Mouse (Mus musculus) embryonic facial prominence, embryonic 12.5 days (tissue): ENCODE data around the gene Zc3hc1. TPM values are rescaled to one million over a fixed set of nuclear protein-coding genes. Genes with fewer than 3 reads are reported as not detected.
"Not testable (repeated sequence)": the region's sequence is repeated elsewhere in the genome, so short reads cannot be mapped to it uniquely, and the experiment has no call there.

ENCODE experiments used
- ATAC-seq: fragments of 200-750 bp; cut with Nextera tagmentation; 2 replicates; pipeline ENCODE4 v1.8.0; 2017; ENCODE audit not compliant: insufficient number of reproducible peaks, insufficient read depth, low FRiP score, low TSS enrichment
- H3K27ac ChIP-seq: fragments of 300-500 bp; sonication (generic); 2 replicates; pipeline ENCODE4 v1.5.1; 2016; ENCODE audit warnings: mild to moderate bottlenecking
- H3K27me3 ChIP-seq: fragments of 300-500 bp; sonication (generic); 2 replicates; pipeline ENCODE4 v1.6.1; 2016; ENCODE audit warnings: mild to moderate bottlenecking, moderate library complexity
- H3K36me3 ChIP-seq: fragments of 300-500 bp; sonication (generic); 2 replicates; pipeline ENCODE4 v1.6.1; 2016; ENCODE audit warnings: mild to moderate bottlenecking
- H3K4me1 ChIP-seq: fragments of 300-500 bp; sonication (generic); 2 replicates; pipeline ENCODE4 v1.6.1; 2016
- H3K4me2 ChIP-seq: fragments of 300-500 bp; sonication (generic); replicated peaks from 2 replicates; pipeline ENCODE4 v1.6.1; 2016; ENCODE audit warnings: mild to moderate bottlenecking, moderate library complexity
- H3K4me3 ChIP-seq: fragments of 300-500 bp; sonication (generic); 2 replicates; pipeline ENCODE4 v1.5.1; 2016; ENCODE audit warnings: mild to moderate bottlenecking
- H3K9ac ChIP-seq: fragments of 300-500 bp; sonication (generic); 2 replicates; pipeline ENCODE4 v1.6.1; 2016; ENCODE audit warnings: mild to moderate bottlenecking, moderate library complexity
- H3K9me3 ChIP-seq: fragments of 300-500 bp; sonication (generic); 2 replicates; pipeline ENCODE4 v1.6.1; 2016; ENCODE audit warnings: mild to moderate bottlenecking, moderate library complexity
- WGBS: fragments of 180-500 bp; shearing (Covaris S2); methylation state at CpG from one replicate; pipeline ENCODE4 v1.1.7; 2016; 5-methylcytosine and 5-hydroxymethylcytosine counted together
- polyA plus RNA-seq: library from polyadenylated mRNA; unstranded; fragments of >200 nt; fragmentation: Nextera tagmentation; extraction: Ambion mirVana; gene quantifications from 2 replicates; pipeline ENCODE4 v1.2.1, GENCODE M21; 2016

The Zc3hc1 gene
- polyA plus RNA-seq, 1 experiment from 2014 or later: 75.0 TPM

DNA sequence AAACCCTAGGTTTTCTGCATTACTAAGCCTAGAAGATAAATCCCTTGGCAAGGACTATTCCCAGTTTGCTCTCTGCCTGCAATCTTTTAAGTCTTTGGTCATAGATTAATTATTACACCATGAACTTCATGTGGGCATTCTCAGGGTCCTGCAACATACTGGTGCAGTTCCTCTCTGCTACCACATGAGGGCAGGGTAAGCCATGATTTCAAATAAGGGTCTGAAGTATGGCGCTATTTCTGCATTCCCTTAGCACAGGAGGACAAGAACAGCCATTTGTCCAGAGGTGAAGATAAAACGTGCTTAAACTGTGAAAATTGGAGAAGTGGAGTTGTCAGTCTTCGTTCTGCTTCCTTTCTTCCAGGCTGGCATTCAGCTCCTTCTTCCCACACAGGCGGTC lies 12.6 kb upstream of the Zc3hc1 start:
- Histone ChIP-seq H3K4me1 (no peaks in the 10 kb centered on the region), H3K9me3 (no peaks in the 10 kb centered on the region), H3K36me3 (0 out of 2 replicates have a peak, but pooled peaks cover 6% of the 10 kb centered on the region), H3K4me2 (peak overlapping the region; percentile 48), H3K4me3 (peak overlapping the region; percentile 17), H3K27ac (no peak overlapping the region), H3K27me3 (no peaks in the 10 kb centered on the region), H3K9ac (no peak overlapping the region)
- 18% methylated on average over 4 of the region's 4 CpGs for WGBS
- ATAC-seq: no peak

DNA sequence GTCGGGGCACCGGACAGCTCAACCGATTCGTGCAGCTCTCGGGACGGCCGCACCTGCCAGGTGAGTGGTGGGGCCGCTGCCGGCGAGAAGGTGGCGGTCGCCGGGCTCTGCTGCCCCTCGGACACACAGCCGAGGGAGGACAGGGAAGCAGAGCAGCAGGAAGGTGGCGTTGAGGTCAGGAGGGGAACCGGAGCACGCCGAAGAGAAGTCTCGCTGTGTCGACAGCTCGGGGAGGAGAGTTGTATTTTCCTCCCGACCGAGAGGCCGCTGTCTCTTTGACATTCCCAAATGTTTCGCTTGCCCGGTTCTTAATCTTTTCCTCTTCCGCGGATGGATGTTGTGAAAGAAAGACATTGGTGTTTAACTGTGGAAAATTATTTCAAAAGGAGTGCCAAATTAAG lies 11.3 kb upstream of the Zc3hc1 start:
- Histone ChIP-seq H3K27ac (peak overlapping the region; percentile 91), H3K4me3 (peak overlapping the region; percentile 99), H3K9me3 (no peaks in the 10 kb centered on the region), H3K9ac (peak overlapping the region; percentile 96), H3K27me3 (no peaks in the 10 kb centered on the region), H3K36me3 (0 out of 2 replicates have a peak, but pooled peaks cover 6% of the 10 kb centered on the region), H3K4me1 (no peaks in the 10 kb centered on the region), H3K4me2 (peak overlapping the region; percentile 61)
- 1% methylated on average over 29 of the region's 29 CpGs for WGBS
- 0 out of 2 replicates have a peak, but pooled peaks have one; percentile 2 for ATAC-seq

DNA sequence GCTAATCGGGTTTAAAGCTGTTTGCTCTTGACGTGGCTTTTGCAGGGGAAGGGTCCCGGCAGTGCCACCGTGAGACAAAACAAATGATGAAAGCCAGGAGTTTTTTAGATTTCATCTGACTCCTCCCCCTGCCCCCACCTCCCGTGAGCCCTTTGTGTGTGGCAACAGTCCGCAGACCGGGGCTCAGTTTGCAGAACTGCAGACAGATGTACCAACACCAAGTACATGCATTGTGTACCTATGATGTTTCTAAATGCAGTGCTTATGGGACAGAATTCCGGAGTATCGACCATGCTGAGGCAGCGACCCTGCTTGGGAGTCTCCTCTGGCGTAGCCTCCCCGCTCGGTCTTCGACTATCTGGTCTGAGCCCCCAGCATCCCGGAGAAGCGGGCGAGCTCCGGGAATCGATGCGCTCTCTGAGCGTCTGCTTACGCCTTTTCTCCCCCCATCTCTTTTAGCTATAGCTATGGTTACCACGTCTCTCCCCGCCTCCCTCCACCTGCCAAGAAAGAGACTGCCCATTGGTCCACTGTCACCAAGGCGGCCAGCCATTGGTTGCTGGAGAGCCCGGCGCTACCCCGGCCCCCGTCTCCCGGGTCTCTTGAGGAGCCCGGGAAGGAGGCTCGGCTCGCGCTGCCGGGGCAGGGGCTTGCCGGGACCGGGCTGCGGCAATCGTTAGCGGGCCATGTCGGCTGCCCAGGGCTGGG lies 10.6 kb upstream of the Zc3hc1 start, which contains the start of gene Klhdc10:
Gene Klhdc10, plus strand, starts transcription at position 561 of the 708 bp plus-strand sequence.
- Histone ChIP-seq H3K4me1 (no peaks in the 10 kb centered on the region), H3K36me3 (no peaks in the 10 kb centered on the region), H3K9ac (peak within 1 kb of the TSS; percentile 96), H3K27me3 (no peaks in the 10 kb centered on the region), H3K27ac (peak within 1 kb of the TSS; percentile 95), H3K4me3 (peak within 1 kb of the TSS; percentile 99), H3K4me2 (peak within 1 kb of the TSS; percentile 61), H3K9me3 (no peaks in the 10 kb centered on the region)
- under 1% methylated on average over 41 of the region's 41 CpGs for WGBS
- peak; percentile 100 for ATAC-seq

DNA sequence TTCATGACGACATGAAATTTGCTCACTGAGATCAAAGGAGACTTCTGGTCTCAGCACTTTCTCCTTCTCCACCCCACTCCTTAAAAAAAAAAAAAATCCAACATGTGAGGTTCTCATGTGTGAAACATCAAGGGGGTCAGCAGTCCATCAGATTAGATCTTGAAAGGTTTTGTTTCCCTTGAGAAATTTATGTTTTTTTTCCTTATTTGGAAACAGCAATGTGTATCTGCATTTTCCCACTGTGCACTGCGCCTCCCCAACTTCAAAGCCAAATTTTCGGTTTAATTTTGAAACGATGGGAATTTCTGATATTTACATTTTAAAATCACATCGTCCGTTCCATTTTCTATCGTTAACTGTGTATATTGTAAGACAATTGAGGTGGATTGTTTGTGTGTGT lies 9.9 kb upstream of the Zc3hc1 start:
- no peaks in the 10 kb centered on the region for H3K27me3 ChIP-seq
- H3K4me2 ChIP-seq: peak overlapping the region; percentile 42
- H3K4me3 ChIP-seq: peak overlapping the region; percentile 99
- peak overlapping the region; percentile 49 for H3K9ac ChIP-seq
- no peaks in the 10 kb centered on the region for H3K36me3 ChIP-seq
- H3K9me3 ChIP-seq: no peaks in the 10 kb centered on the region
- H3K4me1 ChIP-seq: no peaks in the 10 kb centered on the region
- peak overlapping the region; percentile 95 for H3K27ac ChIP-seq
- 10% methylated on average over 7 of the region's 7 CpGs for WGBS
- no peak for ATAC-seq

DNA sequence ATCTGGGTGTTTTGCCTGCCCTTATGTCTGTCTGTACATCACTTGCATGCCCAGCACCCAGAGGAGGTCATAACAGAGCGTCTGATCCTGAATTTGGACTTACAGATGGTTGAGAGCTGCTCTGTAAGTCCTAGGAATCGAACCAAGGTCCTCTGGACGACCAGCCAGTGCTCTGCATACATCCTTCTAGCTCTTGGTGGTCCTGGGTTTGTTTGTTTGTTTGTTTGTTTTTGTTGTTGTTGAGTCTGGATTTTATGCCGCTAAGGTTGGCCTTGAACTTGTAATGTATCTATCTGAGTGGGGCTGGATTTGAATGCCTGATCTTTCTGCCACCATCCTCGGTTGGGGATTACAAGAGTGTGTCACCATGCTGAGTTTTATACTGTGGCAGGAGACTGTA lies 9.3 kb upstream of the Zc3hc1 start:
- Histone ChIP-seq H3K4me3 (no peak overlapping the region), H3K27me3 (no peaks in the 10 kb centered on the region), H3K9ac (no peak overlapping the region), H3K9me3 (no peaks in the 10 kb centered on the region), H3K36me3 (no peaks in the 10 kb centered on the region), H3K4me2 (no peak overlapping the region), H3K4me1 (no peaks in the 10 kb centered on the region), H3K27ac (peak overlapping the region; percentile 31; the same call in 1 of the 2 replicates)
- no peak for ATAC-seq
- WGBS: 84% methylated on average over 5 of the region's 5 CpGs

DNA sequence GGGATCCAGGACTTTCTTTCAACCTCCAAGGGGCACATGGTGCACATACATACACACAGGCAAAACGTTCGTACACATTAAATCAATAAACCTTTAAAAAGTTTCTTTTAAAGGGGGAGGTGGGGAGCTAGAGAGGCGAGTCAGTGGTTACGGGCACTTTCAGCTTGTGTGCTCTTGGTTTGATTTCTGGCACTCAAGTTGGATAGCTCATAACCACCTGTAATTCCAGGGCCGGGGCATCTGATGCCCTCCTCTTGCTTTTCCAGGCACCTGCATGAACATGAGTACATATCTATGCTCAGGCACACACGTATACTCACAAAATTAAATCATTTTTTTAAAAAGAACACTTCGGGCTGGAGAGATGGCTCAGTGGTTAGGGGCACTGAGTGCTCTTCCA lies 1.2 kb upstream of the Zc3hc1 start:
- Histone ChIP-seq H3K27ac (no peak overlapping the region), H3K9ac (no peak overlapping the region), H3K36me3 (peaks cover 5% of the 10 kb centered on the region), H3K4me2 (no peak overlapping the region), H3K27me3 (no peaks in the 10 kb centered on the region), H3K4me1 (0 out of 2 replicates have a peak, but pooled peaks cover 3% of the 10 kb centered on the region), H3K4me3 (no peak overlapping the region), H3K9me3 (no peaks in the 10 kb centered on the region)
- ATAC-seq: no peak
- 89% methylated on average over 7 of the region's 7 CpGs for WGBS

DNA sequence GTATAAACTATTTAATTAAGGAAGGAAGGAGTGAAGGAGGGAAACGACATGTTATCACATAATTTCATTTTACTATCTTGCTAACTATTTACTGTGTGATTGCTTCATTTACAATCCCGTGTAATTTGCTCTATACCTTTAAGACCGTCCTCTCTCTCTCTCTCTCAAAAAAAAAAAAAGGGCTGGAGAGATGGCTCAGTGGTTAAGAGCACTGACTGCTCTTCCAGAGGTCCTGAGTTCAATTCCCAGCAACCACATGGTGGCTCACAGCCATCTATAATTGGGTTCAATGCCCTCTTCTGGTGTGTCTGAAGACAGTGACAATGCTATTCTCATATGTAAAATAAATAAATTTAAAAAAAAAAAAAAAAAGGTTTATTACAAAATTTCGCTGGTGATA lies 557 bp downstream of the Zc3hc1 start:
- H3K27me3 ChIP-seq, H3K27ac ChIP-seq: not testable (repeated sequence)
- 27% methylated on average over 4 of the region's 4 CpGs for WGBS

DNA sequence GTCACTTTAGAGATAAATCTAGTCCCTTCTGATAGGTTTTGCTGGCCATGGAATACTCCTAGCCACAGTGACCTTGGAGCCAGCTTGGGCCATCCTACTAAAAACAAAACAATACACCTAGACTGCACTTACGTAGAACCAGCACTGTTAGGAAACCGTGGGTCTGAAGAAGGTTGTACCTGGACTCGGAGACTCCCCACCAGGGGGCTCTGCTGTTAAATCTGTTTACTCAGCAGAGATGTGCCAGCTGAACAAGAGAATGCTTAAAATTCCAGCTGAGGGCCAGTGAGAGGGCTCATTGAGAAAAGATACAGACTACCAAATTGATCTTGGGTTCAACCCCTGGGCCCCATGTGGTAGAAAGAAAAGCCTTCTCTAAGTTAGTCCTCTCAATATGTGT lies 9.7 kb downstream of the Zc3hc1 start:
- Histone ChIP-seq H3K9me3 (no peaks in the 10 kb centered on the region), H3K4me1 (no peaks in the 10 kb centered on the region), H3K4me3 (no peak overlapping the region), H3K27ac (no peak overlapping the region), H3K9ac (no peak overlapping the region), H3K27me3 (no peaks in the 10 kb centered on the region), H3K4me2 (no peak overlapping the region), H3K36me3 (peaks cover 83% of the 10 kb centered on the region)
- no peak for ATAC-seq
- 71% methylated on average over 3 of the region's 3 CpGs for WGBS

More for the DNA sequence above, 557 bp downstream of the Zc3hc1 start:
- Histone ChIP-seq H3K9ac (peak overlapping the region; percentile 72), H3K4me2 (peak overlapping the region; percentile 47), H3K4me3 (peak overlapping the region; percentile 74), H3K36me3 (peaks cover 23% of the 10 kb centered on the region)
- not testable (repeated sequence) for ATAC-seq, H3K9me3 ChIP-seq, H3K4me1 ChIP-seq

DNA sequence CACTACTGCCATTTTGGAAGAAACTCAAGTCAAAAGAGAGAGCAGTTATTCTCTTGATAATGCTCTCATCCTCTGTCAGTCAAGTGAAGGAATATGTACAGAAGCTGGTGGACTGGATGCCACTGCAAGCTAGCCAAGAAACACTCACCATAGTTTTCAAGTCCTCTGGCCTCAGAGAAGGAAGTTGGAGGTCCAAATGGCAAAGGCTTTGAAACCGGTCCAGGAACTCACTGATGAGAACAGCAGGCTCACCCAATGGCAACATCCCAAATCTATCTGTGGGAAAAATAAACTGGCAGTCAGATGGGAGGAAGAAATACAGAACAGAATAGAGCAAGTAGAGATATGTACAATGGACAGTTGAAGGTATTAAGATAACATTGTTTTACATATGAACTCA lies 15.0 kb downstream of the Zc3hc1 start:
- H3K9ac ChIP-seq: no peak overlapping the region
- H3K9me3 ChIP-seq: no peaks in the 10 kb centered on the region
- H3K27ac ChIP-seq: no peak overlapping the region
- H3K4me2 ChIP-seq: no peak overlapping the region
- no peak for ATAC-seq
- H3K4me1 ChIP-seq: no peaks in the 10 kb centered on the region
- WGBS: 84% methylated on average over 1 of the region's 1 CpGs
- H3K4me3 ChIP-seq: no peak overlapping the region
- no peaks in the 10 kb centered on the region for H3K27me3 ChIP-seq
- H3K36me3 ChIP-seq: peaks cover 87% of the 10 kb centered on the region

DNA sequence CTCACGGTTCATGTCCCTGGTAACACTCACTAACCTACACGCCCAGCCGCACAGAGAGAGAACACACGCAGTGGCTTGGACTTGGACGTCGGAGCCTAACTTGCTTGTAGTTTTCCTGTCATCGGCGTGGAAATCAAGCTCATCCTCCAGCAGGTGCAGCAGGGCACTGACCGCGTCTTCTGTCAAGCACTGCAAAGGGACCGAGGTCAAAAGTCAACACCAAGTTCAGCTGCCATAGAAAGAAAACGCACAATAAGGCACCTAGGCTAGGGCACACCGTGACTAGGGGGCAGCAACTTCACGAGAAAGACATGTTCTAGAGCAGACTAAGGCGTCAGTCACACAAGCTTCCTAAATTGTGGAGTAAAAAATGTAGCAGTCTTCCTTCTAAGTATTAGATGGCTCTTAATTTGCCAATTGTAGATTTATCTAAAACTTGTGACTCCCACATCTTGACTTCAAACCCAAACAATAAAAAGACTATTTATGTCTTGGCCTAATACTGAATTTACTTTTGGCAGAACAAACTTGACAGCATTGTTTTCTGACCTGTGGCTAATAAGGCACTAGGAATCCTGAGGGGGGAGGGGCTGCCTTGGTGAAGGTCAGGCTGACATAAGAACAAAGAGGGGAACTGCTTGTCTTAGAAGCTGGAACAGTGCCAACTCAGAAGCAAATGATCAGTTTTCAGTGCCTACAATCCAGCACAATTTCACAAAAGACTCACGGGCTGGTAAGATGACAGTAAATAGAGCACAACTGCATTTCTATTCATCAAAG lies 15.9 kb downstream of the Zc3hc1 start:
- peaks cover 90% of the 10 kb centered on the region for H3K36me3 ChIP-seq
- H3K9me3 ChIP-seq: no peaks in the 10 kb centered on the region
- no peak overlapping the region for H3K4me2 ChIP-seq
- H3K27ac ChIP-seq: no peak overlapping the region
- 81% methylated on average over 16 of the region's 16 CpGs for WGBS
- H3K9ac ChIP-seq: no peak overlapping the region
- no peaks in the 10 kb centered on the region for H3K27me3 ChIP-seq
- H3K4me1 ChIP-seq: no peaks in the 10 kb centered on the region
- H3K4me3 ChIP-seq: no peak overlapping the region
- no peak for ATAC-seq

DNA sequence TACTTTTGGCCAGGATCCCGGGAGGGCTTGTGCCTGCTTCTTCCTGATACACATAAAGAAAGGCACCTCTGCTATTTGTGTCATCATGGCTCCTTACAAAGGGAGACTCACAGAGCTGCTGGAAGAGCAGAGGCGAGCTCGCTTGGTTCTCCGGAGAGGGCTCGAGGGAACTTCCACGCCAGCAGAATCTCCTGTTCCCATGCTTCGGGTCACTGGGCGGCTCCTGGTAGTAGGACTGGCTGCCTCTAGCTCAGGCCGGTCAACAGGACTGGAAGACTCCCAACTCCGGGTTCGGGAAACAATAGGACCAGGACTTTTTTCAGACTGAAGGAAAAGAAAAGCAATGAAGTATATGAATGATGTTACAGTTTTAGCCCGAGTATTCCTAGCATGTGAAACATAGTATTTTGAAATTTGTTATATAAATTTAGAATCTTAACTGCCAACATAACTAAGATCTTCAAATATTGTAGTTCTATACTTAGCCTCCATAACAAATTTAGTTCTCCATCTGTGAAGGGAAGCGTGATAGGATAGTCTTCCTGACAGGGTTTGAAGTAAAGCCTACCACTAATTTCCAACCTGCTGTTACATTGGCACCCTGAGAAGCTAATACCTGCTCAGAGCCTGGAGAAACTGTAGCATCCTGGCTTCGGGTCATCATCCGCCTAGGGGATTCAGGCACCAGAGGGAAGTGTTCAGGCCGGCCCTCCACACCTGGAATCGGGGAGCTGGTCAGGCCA lies 18.0 kb downstream of the Zc3hc1 start:
- no peaks in the 10 kb centered on the region for H3K9me3 ChIP-seq
- no peak overlapping the region for H3K4me2 ChIP-seq
- H3K4me3 ChIP-seq: no peak overlapping the region
- no peaks in the 10 kb centered on the region for H3K4me1 ChIP-seq
- peaks cover 92% of the 10 kb centered on the region for H3K36me3 ChIP-seq
- no peak overlapping the region for H3K27ac ChIP-seq
- H3K27me3 ChIP-seq: no peaks in the 10 kb centered on the region
- no peak for ATAC-seq
- WGBS: 95% methylated on average over 17 of the region's 17 CpGs
- no peak overlapping the region for H3K9ac ChIP-seq
